Mouse (Mus musculus): ENCODE results near the gene Ephb2.

DNA sequence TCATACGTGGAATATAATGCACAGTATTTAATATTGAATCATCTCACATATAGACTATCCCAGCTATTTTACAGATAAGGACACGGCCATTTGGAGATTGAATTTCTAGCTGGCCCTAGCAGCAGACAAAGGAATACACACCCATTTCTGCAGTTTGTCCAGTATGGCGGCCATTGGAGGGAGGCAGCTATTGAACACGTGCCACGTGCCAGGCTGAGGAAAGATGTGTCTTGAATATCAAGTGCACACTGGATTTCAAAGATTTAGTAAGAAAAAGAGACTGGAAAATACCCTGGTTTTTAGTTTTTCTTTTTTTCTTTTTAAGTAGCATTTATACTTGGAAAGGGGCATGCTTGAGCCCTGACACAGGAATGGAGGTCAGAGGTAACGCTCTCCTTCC lies 11.4 kb upstream of the Ephb2 start:
- TF ChIP-seq POLR2A (IDR thresholded peaks at IDR 0.05; ENCODE audit: insufficient read length, low read depth) (no peak), SRF (IDR thresholded peaks at IDR 0.05; ENCODE audit: control insufficient read depth, insufficient read length, low read depth) (no peak), MAX (IDR thresholded peaks at IDR 0.05; ENCODE audit: low read depth) (no peak), USF1 (IDR thresholded peaks at IDR 0.05; ENCODE audit: low read depth) (no peak), E2F4 (IDR thresholded peaks at IDR 0.05; ENCODE audit: insufficient read depth) (no peak)

All from myocyte (in vitro differentiated cells).